Comparison of ENCODE assay signal across 8 mouse cellular contexts in genomic region chr5:36829913-36830879, GRCm38 (mm10). TPM values are rescaled to one million over a fixed set of nuclear protein-coding genes. Genes with fewer than 3 reads are reported as not detected.
A peak's percentile ranks its signal among the peaks of the same experiment; 100 is the strongest.
DNase-seq lines count a peak whose midpoint lies in the region; ATAC-seq and TF ChIP-seq lines count a peak whose summit lies in the region.

TSS of gene Man2b2 (minus strand) at chr5:36830653.

- H3K36me3 ChIP-seq in G1E (replicated peaks), result peaks cover 44% of the 10 kb centered on the region
- no peaks in the 10 kb centered on the region for H3K36me3 ChIP-seq in lung, embryonic 16.5 days (ENCODE audit: control insufficient read depth, insufficient read depth, low read length)

- peak; percentile 25; the same call in 1 of the 2 replicates for TF ChIP-seq POLR2A in cerebellum, adult 2 months (IDR thresholded peaks at IDR 0.05; ENCODE audit: borderline replicate concordance, insufficient read depth, low read length)

- peak; percentile 96 for TF ChIP-seq CTCF in G1E (IDR thresholded peaks at IDR 0.05; ENCODE audit: low read depth, low read length)
- peak; percentile 98 for TF ChIP-seq CTCF in cerebellum, adult 2 months (IDR thresholded peaks at IDR 0.05; ENCODE audit: borderline replicate concordance, insufficient read depth, low read depth, low read length)

- peak within 1 kb of the TSS; percentile 78 for H3K4me3 ChIP-seq in G1E (ENCODE audit: low read depth, low read length)
- H3K4me3 ChIP-seq in cerebellum, adult 2 months (replicated peaks; ENCODE audit: insufficient read depth, low read depth, low read length), result peak within 1 kb of the TSS; percentile 59
- peak within 1 kb of the TSS; percentile 62 for H3K4me3 ChIP-seq in lung, embryonic 16.5 days (ENCODE audit: low read length)

- H3K4me1 ChIP-seq in G1E (ENCODE audit: insufficient read depth, low read depth, low read length), result peaks cover 27% of the 10 kb centered on the region
- no peaks in the 10 kb centered on the region for H3K4me1 ChIP-seq in cerebellum, adult 2 months (ENCODE audit: control insufficient read depth, insufficient read depth, low read length)
- peaks cover 5% of the 10 kb centered on the region for H3K4me1 ChIP-seq in lung, embryonic 16.5 days (replicated peaks; ENCODE audit: control insufficient read depth, insufficient read depth, low read length)

- DNase-seq in G1E (ENCODE audit: low spot score), result peak; percentile 89
- DNase-seq in cerebellum, adult 2 months, result peak; percentile 84 to 89
- DNase-seq in forelimb bud, embryonic 11.5 days (ENCODE audit: low read depth, low spot score), result peak; percentile 90
- peak; percentile 84 for DNase-seq in layer of hippocampus, adult 9-10 months (ENCODE audit: low spot score)
- DNase-seq in ovary, postnatal 10 days (ENCODE audit: low spot score), result peak; percentile 65
- DNase-seq in thymus, postnatal 10 days (ENCODE audit: low spot score in 2 of 2), result peak; percentile 77 to 93

- no peak within 1 kb of the TSS for H3K27ac ChIP-seq in cerebellum, adult 2 months (ENCODE audit: insufficient read depth, low read length)
- no peak within 1 kb of the TSS for H3K27ac ChIP-seq in lung, embryonic 16.5 days (ENCODE audit: low read length)

- peaks cover 3% of the 10 kb centered on the region for H3K27me3 ChIP-seq in G1E (ENCODE audit: insufficient read depth, low read length)
- H3K27me3 ChIP-seq in cerebellum, adult 2 months (ENCODE audit: control insufficient read depth, insufficient read depth, low read length), result no peaks in the 10 kb centered on the region
- no peaks in the 10 kb centered on the region for H3K27me3 ChIP-seq in lung, embryonic 16.5 days (ENCODE audit: control insufficient read depth, insufficient read depth, low read depth, low read length)

- peak; percentile 71 for ATAC-seq in G1E (ENCODE audit: extremely low read depth, insufficient number of reproducible peaks, low FRiP score, poor library complexity, severe bottlenecking)
- peak; percentile 85 to 90 for ATAC-seq in hematopoietic stem cell, adult 5-6 weeks (replicated peaks in 1 of 2; ENCODE audit: insufficient read depth in 1 of 2, low FRiP score in 2 of 2, low TSS enrichment in 1 of 2, low read depth in 1 of 2, poor library complexity in 2 of 2, severe bottlenecking in 2 of 2)
- ATAC-seq in lung, embryonic 16.5 days (ENCODE audit: low read depth), result peak; percentile 95

- H3K4me2 ChIP-seq in lung, embryonic 16.5 days (ENCODE audit: low read depth, low read length), result peak within 1 kb of the TSS; percentile 73

- H3K9me3 ChIP-seq in G1E (replicated peaks), result no peaks in the 10 kb centered on the region
- no peaks in the 10 kb centered on the region for H3K9me3 ChIP-seq in lung, embryonic 16.5 days (ENCODE audit: control insufficient read depth, low read length)

- WGBS in cerebellum, adult 2 months, result 4% methylated on average over 46 of the region's 46 CpGs
- WGBS in lung, embryonic 16.5 days, result 2% methylated on average over 46 of the region's 46 CpGs

- H3K9ac ChIP-seq in lung, embryonic 16.5 days (ENCODE audit: low read length), result peak within 1 kb of the TSS; percentile 73

RNA-seq across cellular contexts. Expression of gene Man2b2, which starts in this region (rescaled TPM):
- 43.8 and 45.0 TPM in 2 replicates for total RNA-seq in G1E (2014; fragmentation: Nextera tagmentation)
- total RNA-seq in G1E (2017), result 17.3 and 18.6 TPM in 2 replicates
- 39.3 and 43.3 TPM in 2 replicates for polyA plus RNA-seq in G1E (2012)
- 29.2 and 30.1 TPM in 2 replicates for polyA plus RNA-seq in cerebellum, adult 2 months (2012; rRNA removed)
- 12.9 and 13.7 TPM in 2 replicates for total RNA-seq in hematopoietic stem cell, adult 5-6 weeks (2017)
- 16.9 and 18.1 TPM in 2 replicates for polyA plus RNA-seq in lung, embryonic 16.5 days (2015; fragmentation: Nextera tagmentation; extraction: Ambion mirVana)
